Comparison of ENCODE assay signal across 27 mouse cellular contexts in genomic region chr10:23612030-23612429, GRCm38 (mm10).
"Had no signal": no experiment of that assay in that cellular context is flagged by ENCODE, and none has a peak within 500 bp of the region (broad histone marks: within the 10 kb centered on the region; RNA-seq: fewer than 3 reads in every experiment).

No protein-coding gene starts in this region.

- H3K4me2 ChIP-seq: heart, embryonic 11.5 days; heart, embryonic 13.5 days; heart, embryonic 15.5 days; hindbrain, embryonic 13.5 days; hindbrain, embryonic 15.5 days; kidney, embryonic 15.5 days; limb, embryonic 13.5 days; limb, embryonic 15.5 days; liver, embryonic 12.5 days had no signal

- H3K9me3 ChIP-seq: heart, embryonic 13.5 days; heart, embryonic 15.5 days; hindbrain, embryonic 13.5 days; hindbrain, embryonic 15.5 days; kidney, embryonic 15.5 days; limb, embryonic 13.5 days; limb, embryonic 15.5 days; liver, embryonic 12.5 days had no signal

- H3K4me1 ChIP-seq: hindbrain, embryonic 13.5 days; hindbrain, embryonic 15.5 days; liver, embryonic 12.5 days had no signal

- H3K36me3 ChIP-seq: heart, embryonic 13.5 days; heart, embryonic 15.5 days; hindbrain, embryonic 13.5 days; hindbrain, embryonic 15.5 days; kidney, embryonic 15.5 days; limb, embryonic 13.5 days; limb, embryonic 15.5 days; liver, embryonic 12.5 days had no signal

- H3K27me3 ChIP-seq: heart, embryonic 13.5 days; heart, embryonic 15.5 days; hindbrain, embryonic 13.5 days; hindbrain, embryonic 15.5 days; kidney, embryonic 15.5 days; limb, embryonic 13.5 days; limb, embryonic 15.5 days; liver, embryonic 12.5 days had no signal

- DNase-seq: gastrocnemius, postnatal 14 days; gastrocnemius, postnatal 36 days; heart, adult 11 months; heart, adult 2 months; heart, postnatal 14 days; heart, postnatal 36 days; kidney, adult 11 months; kidney, adult 2 months; kidney, adult 9 months; kidney, postnatal 14 days; kidney, postnatal 36 days; layer of hippocampus, adult 9-11 months; layer of hippocampus, postnatal 36 days; left cerebral cortex, postnatal 4 days had no signal

- H3K9ac ChIP-seq: heart, embryonic 13.5 days; heart, embryonic 15.5 days; hindbrain, embryonic 13.5 days; hindbrain, embryonic 15.5 days; kidney, embryonic 15.5 days; limb, embryonic 13.5 days; limb, embryonic 15.5 days; liver, embryonic 12.5 days; liver, embryonic 14.5 days had no signal

- ATAC-seq: hindbrain, postnatal 0 days; intestine, embryonic 16.5 days; liver, embryonic 12.5 days had no signal

- H3K27ac ChIP-seq: heart, adult 2 months; heart, embryonic 13.5 days; heart, embryonic 15.5 days; hindbrain, embryonic 13.5 days; hindbrain, embryonic 15.5 days; hindbrain, postnatal 0 days; kidney, embryonic 15.5 days; kidney, postnatal 0 days; limb, embryonic 13.5 days; limb, embryonic 15.5 days; liver, embryonic 12.5 days; liver, embryonic 14.5 days had no signal

- H3K4me3 ChIP-seq: heart, adult 2 months; heart, embryonic 13.5 days; heart, embryonic 15.5 days; hindbrain, embryonic 13.5 days; hindbrain, embryonic 15.5 days; kidney, embryonic 15.5 days; limb, embryonic 13.5 days; limb, embryonic 15.5 days; liver, embryonic 12.5 days had no signal
